Mouse (Mus musculus) effector memory CD4-positive, alpha-beta T cell, adult 7 months (primary cell): ENCODE results near the gene Arhgef1. TPM values are rescaled to one million over a fixed set of nuclear protein-coding genes. Genes with fewer than 3 reads are reported as not detected.

ENCODE experiments used
- polyA plus RNA-seq: library from polyadenylated mRNA; unstranded; fragments of 100-300 nt; shearing (Covaris generic); gene quantifications from one replicate; pipeline ENCODE4 v1.2.1, GENCODE M21; 2017

The Arhgef1 gene
- 1,020 TPM for polyA plus RNA-seq

DNA sequence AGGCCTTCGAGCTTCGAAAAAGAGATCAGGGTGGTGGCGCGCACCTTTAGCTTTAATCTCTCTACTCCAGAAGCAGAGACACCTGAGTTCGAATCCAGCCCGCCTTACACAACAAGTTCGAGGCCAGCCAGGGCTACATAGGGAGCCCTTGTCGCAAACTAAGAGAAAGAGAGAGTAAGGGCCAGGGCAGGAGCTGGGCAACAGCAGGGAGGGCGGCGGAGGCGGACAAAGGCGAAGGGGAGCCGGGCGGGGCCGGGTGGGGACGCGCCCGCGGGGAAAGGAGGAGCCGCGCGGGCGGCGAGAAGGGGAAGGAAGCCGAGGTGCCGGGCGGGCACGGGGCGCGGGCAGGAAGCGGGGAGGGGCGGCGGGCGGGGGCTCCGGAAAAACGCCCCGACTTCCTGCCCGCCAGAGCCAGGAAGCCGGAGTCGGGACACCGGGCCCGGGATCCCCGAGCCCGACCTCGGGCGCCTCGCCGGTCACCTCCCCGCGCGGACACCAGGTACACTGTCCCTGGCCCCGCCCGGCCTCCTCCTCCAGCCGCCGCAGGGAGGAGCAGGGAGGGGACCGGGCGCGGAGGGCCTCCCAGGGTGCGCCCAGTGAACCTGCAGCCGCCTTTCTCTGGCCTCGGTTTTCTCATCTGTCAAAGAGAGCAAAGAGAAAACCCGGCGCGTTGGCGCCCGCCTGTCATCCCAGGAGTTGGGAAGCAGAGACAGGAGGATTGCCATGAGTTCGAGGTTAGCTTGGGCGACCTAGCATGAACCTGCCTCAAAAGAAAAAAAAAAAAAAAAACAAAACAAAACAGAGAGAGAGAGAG is at the start of gene Arhgef1:
TSS of gene Arhgef1 (plus strand) at position 283 of the 814 bp plus-strand sequence.

DNA sequence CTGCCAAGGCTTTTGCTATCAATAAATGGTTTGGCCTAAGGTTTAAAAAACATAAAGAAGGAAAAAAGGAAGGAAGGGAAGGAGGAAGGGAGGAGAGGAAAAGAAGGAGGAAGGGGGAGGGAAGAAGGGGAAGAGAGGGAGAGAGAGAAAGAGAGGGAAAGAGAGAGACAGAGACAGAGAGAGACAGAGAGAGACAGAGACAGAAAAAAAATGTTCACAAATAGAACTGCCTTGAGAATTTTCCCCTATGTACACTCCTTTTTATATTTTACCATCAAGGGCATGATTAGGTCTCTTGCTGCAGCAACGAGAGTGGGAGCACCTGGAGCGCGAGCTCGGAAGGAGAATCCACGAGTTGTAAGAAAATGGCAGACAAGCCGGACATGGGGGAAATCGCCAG is 40.8 kb upstream of the Arhgef1 start, which contains the start of gene Gm9844:
TSS of gene Gm9844 (plus strand) at position 301 of the 400 bp plus-strand sequence.

DNA sequence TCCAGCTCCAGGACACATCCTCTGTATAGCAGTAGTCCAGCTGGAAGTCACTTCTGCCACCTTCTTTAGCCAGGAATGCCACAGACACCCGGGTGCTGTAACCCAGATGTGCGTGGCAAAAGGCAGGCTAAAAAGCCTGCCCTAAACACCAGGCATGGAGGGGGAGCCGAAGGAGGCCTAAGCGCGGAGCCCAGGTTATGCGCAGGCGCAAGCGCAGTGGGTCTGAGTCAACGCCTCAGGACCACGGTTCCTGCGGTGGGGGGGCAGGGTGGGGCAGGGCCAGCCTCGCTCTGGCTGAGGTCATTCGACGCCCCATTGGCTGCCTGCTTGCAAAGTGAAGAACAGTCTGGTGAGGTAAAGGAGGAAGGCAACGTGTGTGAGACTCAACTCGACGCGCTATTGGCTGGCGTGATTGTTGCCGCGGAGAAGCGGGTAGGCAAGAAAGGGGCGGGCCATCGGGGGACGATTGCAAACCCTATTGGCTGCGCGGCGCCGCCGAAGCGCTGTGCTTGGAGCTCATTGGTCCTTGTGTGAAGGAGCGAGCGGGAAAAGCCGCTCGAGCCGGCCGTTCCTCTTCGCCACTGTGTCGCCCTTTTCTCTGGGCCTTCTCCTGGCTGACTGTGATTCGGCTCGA is 33.1 kb upstream of the Arhgef1 start, which contains the start of the genes Lypd4 and Dmrtc2:
TSS of gene Lypd4 (minus strand) at position 410 of the 634 bp plus-strand sequence.
TSS of gene Dmrtc2 (plus strand) at position 526 of the 634 bp plus-strand sequence.

DNA sequence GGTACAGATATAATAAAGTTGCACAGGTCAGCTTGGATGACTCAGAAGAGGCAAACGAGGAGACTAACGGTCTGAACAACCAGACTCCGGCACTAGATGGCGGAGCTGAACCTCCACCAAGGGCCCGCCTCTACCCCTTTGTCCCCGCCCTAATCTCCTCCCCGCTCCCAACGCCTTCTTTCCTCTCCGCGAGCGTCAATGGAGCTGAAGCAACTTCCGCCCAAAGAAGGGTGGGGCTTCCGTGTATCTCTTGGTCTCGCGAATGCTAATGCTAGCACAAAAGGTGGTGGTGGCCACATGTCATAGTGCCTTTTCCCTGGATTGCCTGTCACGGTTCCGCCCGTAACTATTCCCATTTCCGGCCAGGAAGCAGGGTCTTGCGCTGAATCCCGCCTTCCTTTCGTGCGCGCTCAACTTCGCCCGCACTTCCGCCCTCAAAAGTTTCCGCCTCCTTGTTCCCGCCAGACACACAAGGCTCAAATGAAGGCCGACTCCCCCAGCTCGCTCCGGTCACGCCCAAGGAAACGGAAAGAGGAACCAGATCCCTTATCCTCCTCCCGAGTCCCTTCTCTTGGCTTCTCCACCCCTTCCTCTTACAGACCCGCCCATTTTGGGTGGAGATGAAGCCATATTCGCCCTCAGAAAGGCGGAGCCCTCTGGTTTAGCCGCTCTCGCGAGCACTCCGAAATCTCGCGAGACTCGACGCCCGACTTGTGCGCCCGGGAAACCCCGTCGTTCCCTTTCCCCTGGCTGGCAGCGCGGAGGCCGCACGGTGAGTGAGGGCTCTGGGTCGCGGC is 18.6 kb upstream of the Arhgef1 start, which contains the start of gene Rps19:
TSS of gene Rps19 (plus strand) at position 476 of the 797 bp plus-strand sequence.

DNA sequence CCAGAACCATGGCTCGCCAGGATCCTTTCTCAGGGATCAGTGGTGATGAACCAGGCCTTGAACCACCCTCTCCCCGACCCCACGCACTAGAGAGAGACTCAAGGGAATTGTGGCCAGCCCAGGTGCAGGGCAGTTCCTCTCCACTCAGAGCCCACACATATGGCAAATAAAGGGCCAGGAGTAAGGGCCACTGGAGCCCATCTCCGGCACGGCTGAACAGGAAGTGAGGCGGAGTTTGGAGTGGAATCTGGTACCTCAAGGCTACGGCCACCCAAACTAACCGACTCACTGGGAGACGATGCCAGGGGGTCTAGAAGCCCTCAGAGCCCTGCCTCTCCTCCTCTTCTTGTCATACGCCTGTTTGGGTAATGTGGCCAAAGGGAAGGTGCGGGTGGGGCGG is 5.5 kb upstream of the Arhgef1 start, which contains the start of gene Cd79a:
TSS of gene Cd79a (plus strand) at position 158 of the 400 bp plus-strand sequence.

DNA sequence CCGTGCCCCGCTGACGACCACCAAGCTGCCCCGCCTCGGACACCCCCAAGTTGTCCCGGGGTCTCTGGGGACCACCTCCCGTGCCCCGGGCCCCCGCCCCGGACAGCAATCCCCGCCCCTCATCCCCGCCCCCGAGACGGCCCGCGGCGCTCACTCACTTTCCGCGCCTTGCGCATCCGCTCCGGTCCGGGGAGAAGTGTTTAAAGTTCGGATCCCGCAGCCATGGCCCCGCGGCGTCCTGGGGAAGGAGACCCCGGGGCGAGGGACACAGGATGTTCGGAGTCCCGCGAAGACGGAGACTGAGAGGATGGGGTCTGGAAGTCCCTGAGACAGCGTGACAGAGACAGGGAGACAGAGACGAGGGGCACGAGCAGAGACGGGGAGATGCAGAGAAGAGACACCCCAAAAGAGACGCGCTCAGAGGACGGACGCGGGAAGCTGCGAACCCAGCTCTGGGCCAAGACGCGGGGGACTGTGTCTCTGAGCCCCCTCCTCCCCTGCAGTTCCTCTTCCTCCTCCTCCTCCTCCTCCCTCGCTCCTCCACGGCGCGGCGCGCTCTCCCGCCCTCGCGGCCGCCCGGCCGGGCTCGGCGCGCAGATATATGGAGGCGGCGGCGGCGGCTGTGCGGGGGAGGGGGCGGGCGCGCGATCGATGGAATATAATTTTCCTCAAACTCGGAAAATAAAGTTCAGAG is 41.7 kb downstream of the Arhgef1 start, which contains the start of gene Gm4881:
TSS of gene Gm4881 (minus strand) at position 238 of the 694 bp plus-strand sequence.

DNA sequence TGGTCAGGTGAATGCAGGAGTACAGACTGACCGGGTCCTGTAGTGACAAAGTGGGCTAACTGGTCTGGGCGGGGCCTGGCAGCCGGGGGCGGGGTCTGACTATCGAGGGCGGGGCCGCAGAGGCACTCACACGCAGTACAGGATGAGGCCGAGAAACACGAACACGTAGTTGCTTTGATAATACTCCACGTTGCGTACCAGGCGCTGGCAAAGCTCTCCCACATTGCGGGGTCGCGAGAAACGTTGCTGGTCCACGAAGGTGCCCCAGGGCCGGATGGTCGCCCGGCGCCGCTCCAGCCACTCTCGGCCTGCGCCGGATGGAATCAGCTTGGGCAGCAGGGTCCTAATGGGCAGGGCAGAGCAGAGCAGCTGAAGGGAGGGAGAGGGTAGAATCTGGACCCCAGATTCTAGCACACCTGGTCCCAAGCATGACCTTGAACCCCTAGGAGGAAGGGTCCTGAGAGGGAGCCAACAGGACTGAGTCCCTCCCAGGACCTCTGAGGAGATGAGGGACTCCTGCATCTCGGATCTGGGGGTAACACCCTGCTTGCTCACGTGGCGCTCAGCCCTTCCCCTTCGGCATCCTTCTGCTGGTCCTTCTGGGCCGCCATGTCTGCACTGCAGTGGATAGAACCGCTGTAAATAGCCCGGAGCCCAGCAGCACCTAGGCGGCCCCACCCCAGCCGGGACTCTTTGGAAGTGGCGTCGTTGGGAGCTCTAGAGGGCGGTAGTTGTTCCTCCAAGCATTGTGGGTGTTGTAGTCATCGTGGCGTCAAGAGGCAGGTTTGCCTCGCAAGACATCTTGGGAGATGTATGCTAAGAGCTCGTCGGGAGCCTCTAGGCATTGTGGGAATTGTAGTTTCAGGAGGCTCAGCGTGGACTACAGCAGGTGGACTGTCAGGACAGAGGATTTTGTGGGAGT is 69.5 kb downstream of the Arhgef1 start, which contains the start of gene Rabac1:
TSS of gene Rabac1 (minus strand) at position 783 of the 922 bp plus-strand sequence.

Other genes starting within 250 kb of the Arhgef1 start
- not detected for gene Tex101, start 226.2 kb upstream of the Arhgef1 start, polyA plus RNA-seq
- not detected for gene BC049730, start 193.7 kb upstream of the Arhgef1 start, polyA plus RNA-seq
- gene Gm4763, start 176.0 kb upstream of the Arhgef1 start, polyA plus RNA-seq = not detected
- gene Cd177, start 142.6 kb upstream of the Arhgef1 start, polyA plus RNA-seq = not detected
- not detected for gene Ceacam10, start 125.7 kb upstream of the Arhgef1 start, polyA plus RNA-seq
- gene Gm9844, start 40.7 kb upstream of the Arhgef1 start, polyA plus RNA-seq = 29.3 TPM
- gene Lypd4, start 33.0 kb upstream of the Arhgef1 start, polyA plus RNA-seq = not detected
- not detected for gene Dmrtc2, start 32.9 kb upstream of the Arhgef1 start, polyA plus RNA-seq
- gene Rps19, start 18.5 kb upstream of the Arhgef1 start, polyA plus RNA-seq = 5,321 TPM
- gene Cd79a, start 5.5 kb upstream of the Arhgef1 start, polyA plus RNA-seq = 0.35 TPM
- not detected for gene Gm4881, start 41.6 kb downstream of the Arhgef1 start, polyA plus RNA-seq
- gene Rabac1, start 69.8 kb downstream of the Arhgef1 start, polyA plus RNA-seq = 852 TPM
- 5.0 TPM for gene Atp1a3, start 103.0 kb downstream of the Arhgef1 start, polyA plus RNA-seq
- gene Grik5, start 169.4 kb downstream of the Arhgef1 start, polyA plus RNA-seq = 1.6 TPM
- gene Zfp574, start 169.7 kb downstream of the Arhgef1 start, polyA plus RNA-seq = 35.2 TPM